Mouse (Mus musculus): ENCODE data around the gene Pdzrn4. TPM values are rescaled to one million over a fixed set of nuclear protein-coding genes. Genes with fewer than 3 reads are reported as not detected.

Gene Pdzrn4
- polyA plus RNA-seq, 1 experiment, result 0.62 TPM

DNA sequence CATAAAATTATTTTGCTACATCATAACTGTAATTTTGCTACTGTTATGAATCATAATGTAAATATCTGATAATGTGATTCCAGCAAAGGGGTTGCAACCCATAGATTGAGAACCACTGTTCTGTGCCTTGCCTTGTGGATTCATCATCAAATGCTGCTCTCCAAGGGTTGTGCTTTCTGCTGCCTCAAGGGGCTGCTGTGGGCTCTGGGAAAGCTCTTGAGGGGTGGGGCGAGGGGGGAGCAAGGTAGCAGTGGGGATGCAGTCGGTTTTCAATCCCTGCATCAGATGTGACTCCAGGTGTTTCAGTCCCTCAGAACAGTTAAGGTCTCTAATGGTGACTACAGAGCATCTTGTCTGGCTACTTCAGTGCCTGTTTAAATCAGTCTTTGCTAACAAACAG is 2.1 kb downstream of the Pdzrn4 start:
- no peak overlapping the region for H3K4me3 ChIP-seq (ENCODE audit: control insufficient read depth, insufficient read depth, low read length)
- H3K4me1 ChIP-seq (replicated peaks; ENCODE audit: control insufficient read depth, insufficient read depth, low read length), result no peaks in the 10 kb centered on the region
- H3K27ac ChIP-seq (ENCODE audit: control insufficient read depth, insufficient read depth, low read length), result no peak overlapping the region
- no peak for DNase-seq
- TF ChIP-seq CTCF (IDR thresholded peaks at IDR 0.05; ENCODE audit: borderline replicate concordance, control insufficient read depth, extremely low read depth, insufficient read depth, low read length, poor library complexity) (no peak), POLR2A (IDR thresholded peaks at IDR 0.05; ENCODE audit: control insufficient read depth, extremely low read depth, insufficient read depth, low read length, poor library complexity) (no peak)
- WGBS, result 62% methylated on average over 2 of the region's 2 CpGs
- H3K27me3 ChIP-seq (ENCODE audit: control insufficient read depth, insufficient read depth, low read length), result no peaks in the 10 kb centered on the region; the same call in 1 of the 2 replicates
- no peaks in the 10 kb centered on the region for H3K36me3 ChIP-seq (ENCODE audit: control insufficient read depth, insufficient read depth, low read length)

- no peak for TF ChIP-seq POLR2A (IDR thresholded peaks at IDR 0.05; ENCODE audit: control insufficient read depth, extremely low read depth, insufficient read depth, low read length, poor library complexity)
- no peak for TF ChIP-seq CTCF (IDR thresholded peaks at IDR 0.05; ENCODE audit: borderline replicate concordance, control insufficient read depth, extremely low read depth, insufficient read depth, low read length, poor library complexity)
- Histone ChIP-seq H3K27me3 (ENCODE audit: control insufficient read depth, insufficient read depth, low read length) (no peaks in the 10 kb centered on the region; the same call in 1 of the 2 replicates), H3K36me3 (ENCODE audit: control insufficient read depth, insufficient read depth, low read length) (no peaks in the 10 kb centered on the region), H3K4me1 (replicated peaks; ENCODE audit: control insufficient read depth, insufficient read depth, low read length) (no peaks in the 10 kb centered on the region), H3K27ac (ENCODE audit: control insufficient read depth, insufficient read depth, low read length) (no peak overlapping the region), H3K4me3 (ENCODE audit: control insufficient read depth, insufficient read depth, low read length) (no peak overlapping the region)
- no peak for DNase-seq
- WGBS, result 84% methylated on average over 5 of the region's 5 CpGs
Measured at GRCm38 (mm10) chr15:92399278-92399677, 2.6 kb downstream of the Pdzrn4 start.

- H3K4me1 ChIP-seq (replicated peaks; ENCODE audit: control insufficient read depth, insufficient read depth, low read length), result no peaks in the 10 kb centered on the region
- no peak overlapping the region for H3K27ac ChIP-seq (ENCODE audit: control insufficient read depth, insufficient read depth, low read length)
- WGBS, result 84% methylated on average over 6 of the region's 6 CpGs
- no peak for DNase-seq
- no peaks in the 10 kb centered on the region for H3K36me3 ChIP-seq (ENCODE audit: control insufficient read depth, insufficient read depth, low read length)
- TF ChIP-seq POLR2A (IDR thresholded peaks at IDR 0.05; ENCODE audit: control insufficient read depth, extremely low read depth, insufficient read depth, low read length, poor library complexity) (no peak), CTCF (IDR thresholded peaks at IDR 0.05; ENCODE audit: borderline replicate concordance, control insufficient read depth, extremely low read depth, insufficient read depth, low read length, poor library complexity) (no peak)
- H3K27me3 ChIP-seq (ENCODE audit: control insufficient read depth, insufficient read depth, low read length), result no peaks in the 10 kb centered on the region; the same call in 1 of the 2 replicates
- no peak overlapping the region for H3K4me3 ChIP-seq (ENCODE audit: control insufficient read depth, insufficient read depth, low read length)
Measured at GRCm38 (mm10) chr15:92401554-92401953, 4.9 kb downstream of the Pdzrn4 start.

- 47% methylated on average over 4 of the region's 4 CpGs for WGBS
- H3K4me3 ChIP-seq (ENCODE audit: control insufficient read depth, insufficient read depth, low read length), result no peak overlapping the region
- H3K27me3 ChIP-seq (ENCODE audit: control insufficient read depth, insufficient read depth, low read length), result no peaks in the 10 kb centered on the region
- H3K27ac ChIP-seq (ENCODE audit: control insufficient read depth, insufficient read depth, low read length), result no peak overlapping the region
- TF ChIP-seq POLR2A (IDR thresholded peaks at IDR 0.05; ENCODE audit: control insufficient read depth, extremely low read depth, insufficient read depth, low read length, poor library complexity) (no peak), CTCF (IDR thresholded peaks at IDR 0.05; ENCODE audit: borderline replicate concordance, control insufficient read depth, extremely low read depth, insufficient read depth, low read length, poor library complexity) (no peak)
- H3K36me3 ChIP-seq (ENCODE audit: control insufficient read depth, insufficient read depth, low read length), result no peaks in the 10 kb centered on the region
- H3K4me1 ChIP-seq (replicated peaks; ENCODE audit: control insufficient read depth, insufficient read depth, low read length), result no peaks in the 10 kb centered on the region
- no peak for DNase-seq
Measured at GRCm38 (mm10) chr15:92415323-92415722, 18.6 kb downstream of the Pdzrn4 start.

DNA sequence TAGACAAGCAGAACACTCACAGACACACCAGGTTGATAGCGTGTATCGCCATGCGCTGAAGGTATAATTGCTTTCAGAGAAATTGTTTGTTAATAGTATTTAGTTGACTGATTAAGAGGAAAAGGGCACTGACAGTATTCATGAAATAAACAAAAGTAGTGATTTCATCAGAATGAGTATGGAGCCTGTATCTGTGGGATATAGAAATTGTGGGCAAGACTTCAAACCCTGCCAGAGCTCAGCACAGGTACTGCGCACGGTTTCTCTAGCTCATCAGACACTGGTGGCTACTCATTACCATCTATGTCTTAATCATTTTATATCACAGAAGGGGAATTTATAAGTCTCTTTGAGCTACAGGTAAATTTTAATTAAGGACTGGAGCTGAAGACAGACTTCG is 19.5 kb downstream of the Pdzrn4 start:
- H3K4me3 ChIP-seq (ENCODE audit: control insufficient read depth, insufficient read depth, low read length), result no peak overlapping the region
- TF ChIP-seq CTCF (IDR thresholded peaks at IDR 0.05; ENCODE audit: borderline replicate concordance, control insufficient read depth, extremely low read depth, insufficient read depth, low read length, poor library complexity) (no peak), POLR2A (IDR thresholded peaks at IDR 0.05; ENCODE audit: control insufficient read depth, extremely low read depth, insufficient read depth, low read length, poor library complexity) (no peak)
- no peak overlapping the region for H3K27ac ChIP-seq (ENCODE audit: control insufficient read depth, insufficient read depth, low read length)
- no peaks in the 10 kb centered on the region for H3K4me1 ChIP-seq (replicated peaks; ENCODE audit: control insufficient read depth, insufficient read depth, low read length)
- no peaks in the 10 kb centered on the region for H3K27me3 ChIP-seq (ENCODE audit: control insufficient read depth, insufficient read depth, low read length)
- no peak for DNase-seq
- WGBS, result 96% methylated on average over 6 of the region's 6 CpGs
- H3K36me3 ChIP-seq (ENCODE audit: control insufficient read depth, insufficient read depth, low read length), result no peaks in the 10 kb centered on the region

DNA sequence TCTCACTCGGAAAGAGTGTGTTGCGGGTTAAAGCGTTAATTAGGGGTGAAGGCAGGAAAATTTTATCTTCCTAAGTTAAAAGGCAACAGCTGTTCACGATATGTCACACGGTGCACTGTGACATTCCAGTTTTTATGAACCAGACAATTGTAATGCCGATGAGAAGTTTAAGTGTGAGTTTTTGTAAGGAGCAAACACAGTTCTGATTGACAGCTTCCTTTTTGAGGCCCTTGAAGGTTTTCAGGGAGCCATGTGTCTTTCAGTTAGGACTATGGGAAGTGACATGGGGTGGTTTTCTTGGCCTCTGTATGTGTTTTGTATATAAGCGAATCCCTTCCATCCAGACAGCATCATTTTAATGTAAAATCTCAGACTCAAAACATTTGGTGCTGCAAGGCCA is 20.0 kb downstream of the Pdzrn4 start:
- no peaks in the 10 kb centered on the region for H3K36me3 ChIP-seq (ENCODE audit: control insufficient read depth, insufficient read depth, low read length)
- H3K27ac ChIP-seq (ENCODE audit: control insufficient read depth, insufficient read depth, low read length), result no peak overlapping the region
- H3K27me3 ChIP-seq (ENCODE audit: control insufficient read depth, insufficient read depth, low read length), result no peaks in the 10 kb centered on the region
- DNase-seq, result no peak
- H3K4me1 ChIP-seq (replicated peaks; ENCODE audit: control insufficient read depth, insufficient read depth, low read length), result no peaks in the 10 kb centered on the region
- H3K4me3 ChIP-seq (ENCODE audit: control insufficient read depth, insufficient read depth, low read length), result no peak overlapping the region
- TF ChIP-seq CTCF (IDR thresholded peaks at IDR 0.05; ENCODE audit: borderline replicate concordance, control insufficient read depth, extremely low read depth, insufficient read depth, low read length, poor library complexity) (no peak), POLR2A (IDR thresholded peaks at IDR 0.05; ENCODE audit: control insufficient read depth, extremely low read depth, insufficient read depth, low read length, poor library complexity) (no peak)
- WGBS, result 85% methylated on average over 7 of the region's 7 CpGs

DNA sequence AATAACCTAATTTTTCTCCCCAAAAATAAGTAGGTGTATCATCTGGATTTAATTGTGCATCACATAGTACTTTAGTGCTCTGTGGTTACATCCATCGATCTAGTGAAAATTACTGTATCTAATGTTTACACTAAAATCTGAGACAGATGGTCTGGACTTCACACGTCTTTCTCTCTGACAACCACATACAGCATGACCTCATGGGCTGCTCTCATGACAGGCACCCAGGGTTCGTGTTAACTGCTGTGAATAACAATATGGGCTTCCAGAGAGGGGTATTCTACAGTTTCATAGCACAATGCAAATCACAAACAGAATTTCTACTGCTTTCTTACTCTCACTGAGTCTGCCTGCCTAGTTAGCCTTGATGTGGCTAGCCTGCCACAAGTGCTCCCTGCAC is 20.4 kb downstream of the Pdzrn4 start:
- DNase-seq, result no peak
- no peak for TF ChIP-seq CTCF (IDR thresholded peaks at IDR 0.05; ENCODE audit: borderline replicate concordance, control insufficient read depth, extremely low read depth, insufficient read depth, low read length, poor library complexity)
- no peak for TF ChIP-seq POLR2A (IDR thresholded peaks at IDR 0.05; ENCODE audit: control insufficient read depth, extremely low read depth, insufficient read depth, low read length, poor library complexity)
- Histone ChIP-seq H3K36me3 (ENCODE audit: control insufficient read depth, insufficient read depth, low read length) (no peaks in the 10 kb centered on the region), H3K4me1 (replicated peaks; ENCODE audit: control insufficient read depth, insufficient read depth, low read length) (no peaks in the 10 kb centered on the region), H3K27ac (ENCODE audit: control insufficient read depth, insufficient read depth, low read length) (no peak overlapping the region), H3K4me3 (ENCODE audit: control insufficient read depth, insufficient read depth, low read length) (no peak overlapping the region), H3K27me3 (ENCODE audit: control insufficient read depth, insufficient read depth, low read length) (no peaks in the 10 kb centered on the region)
- 77% methylated on average over 3 of the region's 3 CpGs for WGBS
